Mouse (Mus musculus) MEL (cell line): Measurements from ENCODE around the gene Fblim1.

ENCODE experiments used
- E2F4 ChIP-seq: IDR thresholded peaks from 2 replicates; pipeline ENCODE4 v1.6.1; 2011; ENCODE audit warnings: low read depth, low read length, improper control_type of control experiment, borderline replicate concordance
- HCFC1 ChIP-seq: IDR thresholded peaks from 2 replicates; pipeline ENCODE4 v1.6.1; 2012; ENCODE audit warnings: low read depth, mild to moderate bottlenecking, inconsistent platforms, low read length, improper control_type of control experiment, moderate library complexity

DNA sequence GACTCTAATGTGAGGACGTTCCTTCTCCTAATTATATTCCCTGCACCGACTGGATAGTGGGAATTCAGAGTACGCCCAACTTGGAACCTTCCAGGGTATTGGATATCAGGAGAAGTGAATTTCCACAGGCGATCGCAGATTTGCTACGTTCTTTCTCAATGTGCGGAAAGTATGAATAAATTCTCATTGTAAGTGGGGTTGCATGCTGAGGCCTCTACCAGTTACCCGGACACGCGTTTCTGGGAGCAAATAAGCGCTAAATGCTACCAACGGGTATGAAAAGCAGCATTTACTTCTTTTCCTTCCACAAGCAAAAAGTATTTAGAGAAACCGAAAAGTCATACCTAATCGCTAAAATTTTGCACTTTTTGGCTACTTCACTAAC is 68.7 kb downstream of the Fblim1 start:
- TF ChIP-seq E2F4 (no peak), HCFC1 (no peak)
